Mouse (Mus musculus) small intestine, adult 2 months (tissue): ENCODE measurements around the gene Hacd2. TPM values are rescaled to one million over a fixed set of nuclear protein-coding genes. Genes with fewer than 3 reads are reported as not detected.

Experiments
- H3K27ac ChIP-seq: fragments of 200-500 bp; 2 replicates; pipeline ENCODE4 v1.5.1; 2012; ENCODE audit warnings: low read depth, low read length, control low read depth, inconsistent platforms; ENCODE audit not compliant: insufficient read depth
- H3K27me3 ChIP-seq: fragments of 200-500 bp; 2 replicates; pipeline ENCODE4 v1.6.1; 2012; ENCODE audit warnings: mild to moderate bottlenecking, moderate library complexity, low read length, inconsistent platforms; ENCODE audit not compliant: control insufficient read depth, insufficient read depth
- H3K36me3 ChIP-seq: fragments of 200-500 bp; 2 replicates; pipeline ENCODE4 v1.6.1; 2012; ENCODE audit warnings: mild to moderate bottlenecking, low read length, control low read depth, inconsistent platforms; ENCODE audit not compliant: control insufficient read depth, insufficient read depth
- H3K4me1 ChIP-seq: fragments of 200-500 bp; 2 replicates; pipeline ENCODE4 v1.6.1; 2012; ENCODE audit warnings: low read length, inconsistent platforms, mixed read lengths; ENCODE audit not compliant: control insufficient read depth, insufficient read depth, insufficient read length
- H3K4me3 ChIP-seq: fragments of 200-500 bp; 2 replicates; pipeline ENCODE4 v1.5.1; 2012; ENCODE audit warnings: low read depth, mild to moderate bottlenecking, control low read depth, inconsistent platforms, low read length, moderate library complexity
- CTCF ChIP-seq: fragments of 200-500 bp; IDR thresholded peaks from 2 replicates; pipeline ENCODE4 v1.5.1; 2012; ENCODE audit warnings: low read depth, mild to moderate bottlenecking, control low read depth, inconsistent platforms, low read length, moderate library complexity, mixed read lengths; ENCODE audit not compliant: insufficient replicate concordance, insufficient read length; ENCODE audit errors: extremely low read depth
- POLR2A ChIP-seq: fragments of 200-500 bp; IDR thresholded peaks from 2 replicates; pipeline ENCODE4 v1.6.1; 2012; ENCODE audit warnings: low read depth, mild to moderate bottlenecking, control low read depth, inconsistent platforms, low read length, moderate library complexity
- WGBS: fragments of 180-500 bp; shearing (Covaris S2); methylation state at CpG from one replicate; pipeline ENCODE4 v1.1.7; 2018; 5-methylcytosine and 5-hydroxymethylcytosine counted together
- polyA plus RNA-seq: library from polyadenylated mRNA; depleted of rRNA; stranded (reverse); fragments of >200 nt; gene quantifications from 2 replicates; pipeline ENCODE4 v1.2.3, GENCODE M21; 2012

The Hacd2 gene
- polyA plus RNA-seq, 1 experiment = 34.9 TPM

DNA sequence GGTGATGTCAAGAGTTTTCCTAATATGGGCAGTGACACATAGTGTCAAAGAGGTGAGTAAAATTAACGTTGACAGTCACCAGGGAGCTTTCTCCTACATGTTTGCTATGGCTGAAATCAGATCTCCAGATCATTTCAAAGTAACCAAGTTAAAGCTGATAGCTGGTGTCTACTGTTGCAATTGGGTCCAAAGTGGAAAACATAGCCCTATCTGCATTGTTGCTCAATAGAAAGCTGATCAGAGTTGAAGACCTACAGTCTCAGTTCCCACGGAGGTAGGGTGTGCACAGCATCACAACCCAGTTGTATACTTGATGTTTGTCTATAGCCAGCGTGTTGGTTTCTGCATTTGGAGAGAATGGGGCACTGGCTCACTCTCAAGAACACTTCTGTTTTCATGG lies 53.4 kb downstream of the Hacd2 start:
- no peak overlapping the region for H3K27ac ChIP-seq
- no peak overlapping the region for H3K4me3 ChIP-seq
- TF ChIP-seq POLR2A (no peak), CTCF (no peak)
- peaks cover 23% of the 10 kb centered on the region for H3K36me3 ChIP-seq
- H3K27me3 ChIP-seq = no peaks in the 10 kb centered on the region
- no peaks in the 10 kb centered on the region for H3K4me1 ChIP-seq
- 73% methylated on average over 3 of the region's 3 CpGs for WGBS

DNA sequence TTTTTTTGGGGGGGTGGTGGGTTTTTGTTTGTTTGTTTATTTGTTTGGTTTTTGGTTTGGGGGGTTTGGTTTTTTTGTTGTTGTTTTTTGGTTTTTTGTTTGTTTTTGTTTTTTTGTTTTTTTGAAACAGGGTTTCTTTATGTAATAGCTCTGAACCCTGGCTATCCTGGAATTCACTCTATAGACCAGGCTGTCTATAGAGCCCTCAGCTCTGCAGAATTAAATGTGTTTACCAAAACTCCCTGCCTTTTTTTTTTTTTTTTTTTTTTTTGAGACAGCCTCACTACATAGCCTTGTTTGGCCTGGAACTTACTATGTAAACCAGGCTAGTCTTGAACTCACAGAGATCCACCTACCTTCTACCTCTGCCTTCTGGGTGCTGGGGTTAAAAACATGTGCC lies 71.3 kb downstream of the Hacd2 start:
- Histone ChIP-seq H3K27me3 (no peaks in the 10 kb centered on the region), H3K36me3 (peaks cover 8% of the 10 kb centered on the region; the same call in 1 of the 2 replicates), H3K27ac (no peak overlapping the region), H3K4me1 (no peaks in the 10 kb centered on the region), H3K4me3 (no peak overlapping the region)
- no peak for TF ChIP-seq POLR2A
- TF ChIP-seq CTCF = no peak

DNA sequence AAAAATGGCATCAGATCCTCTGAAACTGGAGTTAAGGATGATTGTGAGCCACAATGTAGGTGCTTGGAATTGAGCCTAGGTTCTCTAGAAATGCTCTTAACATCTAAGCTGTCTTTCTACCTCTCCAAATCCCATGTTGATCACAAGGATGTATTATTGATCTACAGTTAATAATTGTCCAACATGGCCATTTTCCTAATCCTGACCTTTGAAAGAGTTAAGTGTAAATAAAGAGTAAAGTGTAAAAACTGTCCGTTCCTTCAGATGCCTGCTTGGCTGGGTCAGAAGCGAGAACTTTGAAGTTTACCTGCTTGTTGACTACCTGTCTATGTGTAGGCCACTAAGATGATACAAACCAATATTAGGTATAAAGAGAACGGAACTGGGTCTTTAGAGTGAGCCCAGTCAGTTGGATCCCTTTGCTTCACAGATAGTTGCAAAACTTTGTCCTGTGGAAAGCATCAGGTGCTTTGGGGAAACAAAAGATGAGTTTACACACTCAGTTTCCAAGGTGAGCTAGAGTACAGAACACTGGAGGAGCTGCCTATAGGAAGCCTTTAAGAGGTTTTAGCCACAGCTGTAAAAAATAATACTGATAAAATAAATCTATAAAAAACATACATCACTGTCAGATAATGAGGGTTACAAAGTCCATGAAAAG lies 75.8 kb downstream of the Hacd2 start:
- no peak overlapping the region for H3K27ac ChIP-seq
- no peaks in the 10 kb centered on the region for H3K27me3 ChIP-seq
- no peak for TF ChIP-seq CTCF
- TF ChIP-seq POLR2A = no peak
- WGBS = 67% methylated on average over 3 of the region's 3 CpGs
- H3K4me1 ChIP-seq = no peaks in the 10 kb centered on the region
- no peak overlapping the region for H3K4me3 ChIP-seq
- H3K36me3 ChIP-seq = peaks cover 11% of the 10 kb centered on the region

DNA sequence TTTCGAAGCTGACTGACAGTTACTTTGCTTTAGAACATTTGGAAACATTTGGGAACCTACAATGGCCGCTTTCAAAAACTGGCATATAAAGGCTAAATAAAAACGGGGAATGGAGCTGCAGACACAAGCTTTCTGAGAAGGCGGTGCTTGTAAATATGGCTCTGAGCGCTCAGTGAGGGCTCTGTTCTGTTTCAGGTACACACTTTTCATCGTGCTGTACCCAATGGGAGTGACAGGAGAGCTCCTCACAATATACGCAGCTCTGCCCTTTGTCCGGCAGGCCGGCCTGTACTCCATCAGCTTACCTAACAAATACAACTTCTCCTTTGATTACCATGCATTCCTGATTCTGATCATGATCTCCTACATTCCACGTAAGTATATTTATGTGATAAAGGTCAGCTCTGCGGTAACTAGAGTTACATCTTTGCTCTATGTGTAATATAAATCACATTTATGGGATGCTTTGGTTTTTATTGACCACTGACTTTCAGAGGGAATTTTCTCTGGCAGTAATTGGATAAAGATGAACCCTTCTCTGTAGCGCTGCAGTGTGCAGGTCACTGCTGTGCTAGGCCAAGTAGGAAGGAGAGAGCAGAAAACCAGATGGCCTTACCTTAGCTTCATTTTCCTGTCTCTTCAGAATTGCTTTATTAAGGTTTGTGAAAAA lies 79.7 kb downstream of the Hacd2 start:
- WGBS = 88% methylated on average over 12 of the region's 12 CpGs
- TF ChIP-seq POLR2A (no peak), CTCF (no peak)
- Histone ChIP-seq H3K27me3 (no peaks in the 10 kb centered on the region), H3K27ac (no peak overlapping the region), H3K4me3 (no peak overlapping the region), H3K4me1 (no peaks in the 10 kb centered on the region), H3K36me3 (peaks cover 10% of the 10 kb centered on the region)

DNA sequence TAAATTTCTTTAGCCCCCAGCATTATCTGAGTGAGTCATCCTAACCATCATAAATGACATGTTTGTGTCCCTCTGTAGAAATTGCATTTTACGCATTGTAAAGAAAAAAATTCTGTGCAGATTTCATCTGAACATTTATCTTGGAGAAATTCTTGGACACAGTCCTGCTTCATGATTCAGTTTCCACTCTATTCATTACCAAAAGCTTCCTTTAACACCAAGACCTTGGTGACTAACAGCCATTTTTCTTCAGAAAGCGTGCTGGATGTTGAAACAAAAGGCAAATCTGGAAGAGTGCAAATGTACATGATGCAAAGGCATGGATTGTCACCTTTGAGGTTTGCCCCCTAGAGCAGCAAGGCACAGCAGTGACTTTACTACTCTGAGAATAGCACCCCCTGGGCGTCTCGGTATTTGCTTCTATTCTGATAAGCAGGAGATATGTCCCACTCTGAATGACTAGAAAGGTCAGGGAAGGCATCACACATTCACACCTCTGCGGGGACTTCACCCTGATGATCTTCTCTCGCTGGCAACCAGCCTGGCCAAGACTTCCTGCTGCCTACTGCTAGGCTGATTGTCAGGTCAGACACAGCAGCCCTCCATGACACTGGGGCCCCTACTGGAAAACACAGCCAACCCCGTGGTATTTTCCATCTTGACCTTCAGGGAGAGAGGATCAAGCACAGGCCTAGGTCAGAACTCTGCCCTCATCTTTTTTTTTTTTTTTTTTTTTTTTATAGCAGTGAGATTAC lies 80.8 kb downstream of the Hacd2 start:
- Histone ChIP-seq H3K36me3 (peaks cover 12% of the 10 kb centered on the region), H3K4me3 (no peak overlapping the region), H3K27me3 (no peaks in the 10 kb centered on the region), H3K4me1 (no peaks in the 10 kb centered on the region), H3K27ac (no peak overlapping the region)
- no peak for TF ChIP-seq CTCF
- no peak for TF ChIP-seq POLR2A
- 55% methylated on average over 7 of the region's 7 CpGs for WGBS

DNA sequence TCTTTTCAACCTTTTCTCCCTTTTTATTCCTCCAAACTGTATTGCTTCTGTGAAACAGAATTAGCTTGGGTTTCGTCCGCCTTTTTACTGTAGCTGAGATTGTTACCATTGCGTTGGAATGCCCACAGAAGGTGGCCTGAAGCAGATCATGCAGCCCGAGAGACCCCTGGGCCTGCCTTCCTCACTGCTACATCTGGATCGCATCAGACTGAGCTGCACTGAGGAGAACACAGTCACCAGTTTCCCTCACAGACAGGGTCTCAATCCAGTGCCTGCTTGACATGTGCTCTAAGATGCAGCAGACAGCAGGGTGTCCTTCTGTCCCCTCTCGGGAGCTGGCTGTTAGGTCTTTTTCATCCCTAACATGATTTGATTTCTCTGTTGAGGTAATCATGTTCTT lies 85.8 kb downstream of the Hacd2 start:
- WGBS = 93% methylated on average over 6 of the region's 6 CpGs

DNA sequence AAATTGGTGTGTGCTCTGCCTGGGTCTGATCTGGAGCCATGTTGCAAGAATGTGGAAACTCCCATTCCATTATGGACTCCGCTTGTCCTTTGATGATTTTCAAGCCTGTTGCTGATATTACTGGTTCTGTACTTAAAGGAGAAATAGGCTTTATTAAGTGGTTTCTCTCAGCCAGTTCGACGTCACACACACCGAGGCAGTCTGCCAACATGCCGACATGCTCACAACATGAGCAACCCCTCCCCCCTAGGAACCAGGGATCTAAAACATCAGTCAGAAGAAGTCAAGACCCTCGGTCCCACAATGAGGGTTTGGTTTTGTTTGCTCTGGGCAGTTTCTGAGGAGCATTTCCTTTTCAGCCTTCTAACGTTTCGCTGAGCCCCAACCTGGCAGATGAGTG lies 86.9 kb downstream of the Hacd2 start:
- TF ChIP-seq POLR2A = no peak
- no peak for TF ChIP-seq CTCF
- WGBS = 65% methylated on average over 8 of the region's 8 CpGs
- Histone ChIP-seq H3K4me1 (no peaks in the 10 kb centered on the region), H3K27me3 (no peaks in the 10 kb centered on the region), H3K4me3 (no peak overlapping the region), H3K27ac (no peak overlapping the region), H3K36me3 (peaks cover 7% of the 10 kb centered on the region)

More for the DNA sequence above, 85.8 kb downstream of the Hacd2 start:
- no peak for TF ChIP-seq POLR2A
- no peak for TF ChIP-seq CTCF
- Histone ChIP-seq H3K27me3 (no peaks in the 10 kb centered on the region), H3K36me3 (peaks cover 9% of the 10 kb centered on the region), H3K4me1 (no peaks in the 10 kb centered on the region), H3K4me3 (no peak overlapping the region), H3K27ac (no peak overlapping the region)
